Mouse (Mus musculus): ENCODE measurements around the gene Wdr45. TPM values are rescaled to one million over a fixed set of nuclear protein-coding genes. Genes with fewer than 3 reads are reported as not detected.

Wdr45 gene
- total RNA-seq, 1 experiment = 55.3 TPM

- no peak for DNase-seq (ENCODE audit: low read depth, low spot score)
- no peak overlapping the region for H3K9ac ChIP-seq (ENCODE audit: insufficient read depth, low read depth, low read length, poor library complexity, severe bottlenecking)
- no peaks in the 10 kb centered on the region for H3K9me3 ChIP-seq (ENCODE audit: control insufficient read depth, insufficient read depth, low read depth, low read length)
- peaks cover 38% of the 10 kb centered on the region for H3K36me3 ChIP-seq (ENCODE audit: control insufficient read depth, insufficient read depth, low read length, poor library complexity, severe bottlenecking)
- TF ChIP-seq CHD2 (IDR thresholded peaks at IDR 0.05; ENCODE audit: low read depth, low read length) = no peak
- TF ChIP-seq HCFC1 (IDR thresholded peaks at IDR 0.05; ENCODE audit: borderline replicate concordance, insufficient read depth, low read length) = no peak
- no peak for TF ChIP-seq ZNF384 (IDR thresholded peaks at IDR 0.05; ENCODE audit: low read depth, low read length)
- TF ChIP-seq ZC3H11A (IDR thresholded peaks at IDR 0.05; ENCODE audit: borderline replicate concordance, low read depth, low read length) = no peak
- TF ChIP-seq MAFK (IDR thresholded peaks at IDR 0.05; ENCODE audit: insufficient read depth, low read depth, low read length) = no peak
- no peak overlapping the region for H3K4me3 ChIP-seq (ENCODE audit: insufficient read depth in 1 of 2, low read depth in 1 of 2, low read length in 2 of 2, poor library complexity in 1 of 2, severe bottlenecking in 1 of 2)
- in situ Hi-C loops (cut with MboI; ENCODE audit: low sequenced_read_pairs in 2 of 2, unreplicated experiment in 2 of 2) = no loop called here
- H3K4me1 ChIP-seq (ENCODE audit: control insufficient read depth in 2 of 2, insufficient read depth in 2 of 2, low read length in 2 of 2, poor library complexity in 1 of 2) = peaks cover 0 to 21% of the 10 kb centered on the region in 2 experiments; a peak in 1 of 4 replicates
- H3K27ac ChIP-seq (ENCODE audit: insufficient read depth, low read depth, low read length, poor library complexity, severe bottlenecking) = peak overlapping the region; percentile 32
Measured at GRCm38 (mm10) chrX:7775501-7776205, 61.5 kb downstream of the Wdr45 start.

GRCm38 (mm10) chrX:7776329-7777082 lies 62.4 kb downstream of the Wdr45 start:
- TF ChIP-seq HCFC1 (IDR thresholded peaks at IDR 0.05; ENCODE audit: borderline replicate concordance, insufficient read depth, low read length) (no peak), CHD2 (IDR thresholded peaks at IDR 0.05; ENCODE audit: low read depth, low read length) (no peak), ZNF384 (IDR thresholded peaks at IDR 0.05; ENCODE audit: low read depth, low read length) (no peak), ZC3H11A (IDR thresholded peaks at IDR 0.05; ENCODE audit: borderline replicate concordance, low read depth, low read length) (no peak), MAFK (IDR thresholded peaks at IDR 0.05; ENCODE audit: insufficient read depth, low read depth, low read length) (no peak)
- peaks cover 0 to 21% of the 10 kb centered on the region in 2 experiments; a peak in 1 of 4 replicates for H3K4me1 ChIP-seq (ENCODE audit: control insufficient read depth in 2 of 2, insufficient read depth in 2 of 2, low read length in 2 of 2, poor library complexity in 1 of 2)
- no peak overlapping the region for H3K27ac ChIP-seq (ENCODE audit: insufficient read depth, low read depth, low read length, poor library complexity, severe bottlenecking)
- DNase-seq (ENCODE audit: low read depth, low spot score) = no peak
- no peak overlapping the region for H3K4me3 ChIP-seq (ENCODE audit: insufficient read depth in 1 of 2, low read depth in 1 of 2, low read length in 2 of 2, poor library complexity in 1 of 2, severe bottlenecking in 1 of 2)
- no peak overlapping the region for H3K9ac ChIP-seq (ENCODE audit: insufficient read depth, low read depth, low read length, poor library complexity, severe bottlenecking)
- H3K9me3 ChIP-seq (ENCODE audit: control insufficient read depth, insufficient read depth, low read depth, low read length) = no peaks in the 10 kb centered on the region
- H3K36me3 ChIP-seq (ENCODE audit: control insufficient read depth, insufficient read depth, low read length, poor library complexity, severe bottlenecking) = peaks cover 30% of the 10 kb centered on the region
- in situ Hi-C loops (cut with MboI; ENCODE audit: low sequenced_read_pairs in 2 of 2, unreplicated experiment in 2 of 2) = no loop called here

Other genes with a start within 250 kb of the Wdr45 start
- gene Foxp3, start 140.7 kb upstream of the Wdr45 start, total RNA-seq (2012; rRNA removed) = 0.49 and 0.63 TPM in 2 replicates
- 1.7 and 2.4 TPM in 2 replicates for gene Ppp1r3f, start 140.1 kb upstream of the Wdr45 start, total RNA-seq (2012; rRNA removed)
- gene Ccdc22, start 108.8 kb upstream of the Wdr45 start, total RNA-seq (2012; rRNA removed) = 19.5 and 23.9 TPM in 2 replicates
- gene Cacna1f, start 107.2 kb upstream of the Wdr45 start, total RNA-seq (2012; rRNA removed) = 0.16 TPM in 1 of 2 replicates, not detected in the other
- 1.6 and 4.9 TPM in 2 replicates for gene Syp, start 75.9 kb upstream of the Wdr45 start, total RNA-seq (2012; rRNA removed)
- 1.5 and 2.2 TPM in 2 replicates for gene Prickle3, start 57.1 kb upstream of the Wdr45 start, total RNA-seq (2012; rRNA removed)
- gene Plp2, start 42.9 kb upstream of the Wdr45 start, total RNA-seq (2012; rRNA removed) = 278 and 336 TPM in 2 replicates
- gene Magix, start 33.1 kb upstream of the Wdr45 start, total RNA-seq (2012; rRNA removed) = 0.11 and 0.36 TPM in 2 replicates
- gene Gpkow, start 17.2 kb upstream of the Wdr45 start, total RNA-seq (2012; rRNA removed) = 9.5 and 11.5 TPM in 2 replicates
- gene Gm45208, start 7.9 kb downstream of the Wdr45 start, total RNA-seq (2012; rRNA removed) = 0.26 TPM in 1 of 2 replicates, not detected in the other
- 41.9 and 48.0 TPM in 2 replicates for gene Praf2, start 14.1 kb downstream of the Wdr45 start, total RNA-seq (2012; rRNA removed)
- gene Ccdc120, start 36.6 kb downstream of the Wdr45 start, total RNA-seq (2012; rRNA removed) = 15.8 and 22.9 TPM in 2 replicates
- 32.3 and 45.8 TPM in 2 replicates for gene Tfe3, start 48.2 kb downstream of the Wdr45 start, total RNA-seq (2012; rRNA removed)
- gene Gripap1, start 75.4 kb downstream of the Wdr45 start, total RNA-seq (2012; rRNA removed) = 14.9 and 22.6 TPM in 2 replicates
- gene Kcnd1, start 108.0 kb downstream of the Wdr45 start, total RNA-seq (2012; rRNA removed) = 3.1 and 5.4 TPM in 2 replicates
- gene Otud5, start 127.0 kb downstream of the Wdr45 start, total RNA-seq (2012; rRNA removed) = 65.3 and 71.0 TPM in 2 replicates
- 17.2 and 20.8 TPM in 2 replicates for gene Pim2, start 163.9 kb downstream of the Wdr45 start, total RNA-seq (2012; rRNA removed)
- 38.3 and 51.2 TPM in 2 replicates for gene Slc35a2, start 169.7 kb downstream of the Wdr45 start, total RNA-seq (2012; rRNA removed)
- 47.3 and 69.9 TPM in 2 replicates for gene Pqbp1, start 184.9 kb downstream of the Wdr45 start, total RNA-seq (2012; rRNA removed)
- gene Timm17b, start 185.0 kb downstream of the Wdr45 start, total RNA-seq (2012; rRNA removed) = 39.2 and 58.5 TPM in 2 replicates
- gene Gm10491, start 193.5 kb downstream of the Wdr45 start, total RNA-seq (2012; rRNA removed) = not detected in 2 replicates
- gene Gm10490, start 195.2 kb downstream of the Wdr45 start, total RNA-seq (2012; rRNA removed) = not detected in 2 replicates
- 10.5 and 25.2 TPM in 2 replicates for gene Pcsk1n, start 205.5 kb downstream of the Wdr45 start, total RNA-seq (2012; rRNA removed)
- gene Eras, start 214.3 kb downstream of the Wdr45 start, total RNA-seq (2012; rRNA removed) = 60.6 and 60.8 TPM in 2 replicates
- gene Hdac6, start 233.6 kb downstream of the Wdr45 start, total RNA-seq (2012; rRNA removed) = 54.6 and 98.5 TPM in 2 replicates

Data from ES-E14 (cell line).